Mouse (Mus musculus): ENCODE measurements around the gene Tank. TPM values are rescaled to one million over a fixed set of nuclear protein-coding genes. Genes with fewer than 3 reads are reported as not detected.
A peak's percentile ranks its signal among the peaks of the same experiment; 100 is the strongest.

Gene Tank
- polyA plus RNA-seq, 1 experiment: 16.0 TPM

- DNase-seq: peak; percentile 45
- H3K27me3 ChIP-seq (ENCODE audit: control insufficient read depth, insufficient read depth, low read length): peaks cover 7% of the 10 kb centered on the region
- H3K36me3 ChIP-seq (ENCODE audit: control insufficient read depth, insufficient read depth, low read length): peaks cover 11% of the 10 kb centered on the region
- 6% methylated on average over 85 of the region's 85 CpGs for WGBS
- H3K4me1 ChIP-seq (replicated peaks; ENCODE audit: control insufficient read depth, insufficient read depth, low read length): peaks cover 11% of the 10 kb centered on the region
- peak overlapping the region; percentile 37 for H3K4me3 ChIP-seq (ENCODE audit: control insufficient read depth, insufficient read depth, low read length)
- TF ChIP-seq POLR2A (IDR thresholded peaks at IDR 0.05; ENCODE audit: control insufficient read depth, extremely low read depth, insufficient read depth, low read length, poor library complexity) (no peak), CTCF (IDR thresholded peaks at IDR 0.05; ENCODE audit: borderline replicate concordance, control insufficient read depth, extremely low read depth, insufficient read depth, low read length, poor library complexity) (no peak)
- no peak overlapping the region for H3K27ac ChIP-seq (ENCODE audit: control insufficient read depth, insufficient read depth, low read length)
Observed at GRCm38 (mm10) chr2:61656421-61657411, 78.3 kb downstream of the Tank start.

- Histone ChIP-seq H3K36me3 (ENCODE audit: control insufficient read depth, insufficient read depth, low read length) (peaks cover 6% of the 10 kb centered on the region), H3K27ac (ENCODE audit: control insufficient read depth, insufficient read depth, low read length) (no peak overlapping the region), H3K4me3 (ENCODE audit: control insufficient read depth, insufficient read depth, low read length) (no peak overlapping the region), H3K4me1 (replicated peaks; ENCODE audit: control insufficient read depth, insufficient read depth, low read length) (peaks cover 11% of the 10 kb centered on the region), H3K27me3 (ENCODE audit: control insufficient read depth, insufficient read depth, low read length) (peaks cover 7% of the 10 kb centered on the region)
- WGBS: 91% methylated on average over 2 of the region's 2 CpGs
- TF ChIP-seq POLR2A (IDR thresholded peaks at IDR 0.05; ENCODE audit: control insufficient read depth, extremely low read depth, insufficient read depth, low read length, poor library complexity) (no peak), CTCF (IDR thresholded peaks at IDR 0.05; ENCODE audit: borderline replicate concordance, control insufficient read depth, extremely low read depth, insufficient read depth, low read length, poor library complexity) (no peak)
- DNase-seq: no peak
Observed at GRCm38 (mm10) chr2:61659254-61659653, 80.9 kb downstream of the Tank start.

DNA sequence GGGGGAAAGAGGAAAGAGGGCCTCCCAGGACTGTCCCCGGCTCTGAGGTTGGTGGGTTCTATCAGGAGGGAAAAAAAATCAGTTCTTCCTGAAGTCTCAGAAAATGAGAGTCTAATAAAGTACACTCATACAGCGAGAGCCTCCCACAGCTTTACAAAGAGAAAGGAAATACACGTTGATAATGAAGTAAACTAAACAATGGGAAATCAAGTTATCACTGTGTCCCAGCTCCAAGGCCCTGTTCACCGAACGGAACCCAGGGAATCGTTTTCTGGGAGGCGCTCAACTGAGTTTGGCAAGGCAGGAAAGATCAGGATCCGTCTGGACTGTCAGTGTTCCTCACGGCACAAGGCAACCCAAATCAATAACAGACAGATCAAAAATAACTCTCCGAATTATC lies 84.4 kb downstream of the Tank start:
- DNase-seq: no peak
- H3K27ac ChIP-seq (ENCODE audit: control insufficient read depth, insufficient read depth, low read length): no peak overlapping the region
- H3K4me1 ChIP-seq (replicated peaks; ENCODE audit: control insufficient read depth, insufficient read depth, low read length): no peaks in the 10 kb centered on the region
- TF ChIP-seq CTCF (IDR thresholded peaks at IDR 0.05; ENCODE audit: borderline replicate concordance, control insufficient read depth, extremely low read depth, insufficient read depth, low read length, poor library complexity): no peak
- no peak for TF ChIP-seq POLR2A (IDR thresholded peaks at IDR 0.05; ENCODE audit: control insufficient read depth, extremely low read depth, insufficient read depth, low read length, poor library complexity)
- H3K27me3 ChIP-seq (ENCODE audit: control insufficient read depth, insufficient read depth, low read length): no peaks in the 10 kb centered on the region
- H3K36me3 ChIP-seq (ENCODE audit: control insufficient read depth, insufficient read depth, low read length): no peaks in the 10 kb centered on the region
- H3K4me3 ChIP-seq (ENCODE audit: control insufficient read depth, insufficient read depth, low read length): no peak overlapping the region
- 89% methylated on average over 10 of the region's 10 CpGs for WGBS

DNA sequence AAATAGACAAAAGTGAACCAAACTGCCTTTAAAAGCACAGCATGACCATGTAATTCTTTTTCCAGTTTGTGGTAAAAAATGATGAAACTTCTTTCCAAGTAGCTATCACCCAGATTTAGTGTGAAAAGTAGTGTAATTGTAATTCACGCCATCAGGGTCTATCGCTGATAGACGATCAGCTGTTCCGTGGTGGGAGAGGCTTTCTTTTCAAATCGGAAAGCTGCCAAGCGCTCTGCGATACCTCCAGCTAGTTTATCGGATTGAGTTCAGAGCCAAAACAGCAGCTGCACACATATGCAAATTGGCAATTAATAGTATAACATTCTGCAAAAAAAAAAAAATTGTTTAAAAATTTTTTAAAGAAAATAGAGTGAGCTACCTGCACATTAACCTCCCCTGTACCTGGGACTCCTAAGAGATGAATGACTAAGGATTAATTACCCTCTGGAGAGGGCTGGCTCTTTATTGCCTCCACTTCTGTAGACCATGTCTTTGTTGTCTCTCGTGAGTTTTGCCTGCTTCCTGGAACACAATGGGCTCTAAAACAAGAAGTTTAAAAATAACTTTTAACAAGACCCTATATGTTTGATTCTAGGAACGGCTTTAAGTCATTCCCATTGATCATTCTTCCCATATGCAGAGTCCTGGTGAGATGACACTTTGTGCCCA lies 85.3 kb downstream of the Tank start:
- TF ChIP-seq POLR2A (IDR thresholded peaks at IDR 0.05; ENCODE audit: control insufficient read depth, extremely low read depth, insufficient read depth, low read length, poor library complexity) (no peak), CTCF (IDR thresholded peaks at IDR 0.05; ENCODE audit: borderline replicate concordance, control insufficient read depth, extremely low read depth, insufficient read depth, low read length, poor library complexity) (no peak)
- Histone ChIP-seq H3K27ac (ENCODE audit: control insufficient read depth, insufficient read depth, low read length) (no peak overlapping the region), H3K27me3 (ENCODE audit: control insufficient read depth, insufficient read depth, low read length) (no peaks in the 10 kb centered on the region), H3K36me3 (ENCODE audit: control insufficient read depth, insufficient read depth, low read length) (no peaks in the 10 kb centered on the region), H3K4me3 (ENCODE audit: control insufficient read depth, insufficient read depth, low read length) (no peak overlapping the region), H3K4me1 (replicated peaks; ENCODE audit: control insufficient read depth, insufficient read depth, low read length) (no peaks in the 10 kb centered on the region)
- DNase-seq: no peak
- WGBS: 82% methylated on average over 10 of the region's 10 CpGs

DNA sequence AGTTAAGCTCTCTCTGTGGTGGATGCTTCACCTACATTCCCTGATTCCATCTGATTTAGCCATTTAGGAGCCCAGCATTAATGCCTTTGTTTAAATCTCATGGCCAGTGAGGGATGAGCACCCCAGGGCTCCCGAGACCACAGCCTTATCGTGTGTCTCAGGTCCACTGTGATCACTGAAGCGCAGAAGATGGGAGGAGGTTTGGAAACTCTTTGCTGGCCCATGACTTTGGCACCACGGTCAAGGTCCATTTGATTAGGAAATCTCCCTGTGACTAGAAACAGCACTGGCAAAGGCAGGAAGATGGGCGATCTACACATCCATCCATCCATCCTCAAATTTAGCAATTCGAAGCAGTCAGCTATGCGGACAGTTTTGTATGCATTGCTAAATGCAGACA lies 89.0 kb downstream of the Tank start:
- WGBS: 92% methylated on average over 7 of the region's 7 CpGs

DNA sequence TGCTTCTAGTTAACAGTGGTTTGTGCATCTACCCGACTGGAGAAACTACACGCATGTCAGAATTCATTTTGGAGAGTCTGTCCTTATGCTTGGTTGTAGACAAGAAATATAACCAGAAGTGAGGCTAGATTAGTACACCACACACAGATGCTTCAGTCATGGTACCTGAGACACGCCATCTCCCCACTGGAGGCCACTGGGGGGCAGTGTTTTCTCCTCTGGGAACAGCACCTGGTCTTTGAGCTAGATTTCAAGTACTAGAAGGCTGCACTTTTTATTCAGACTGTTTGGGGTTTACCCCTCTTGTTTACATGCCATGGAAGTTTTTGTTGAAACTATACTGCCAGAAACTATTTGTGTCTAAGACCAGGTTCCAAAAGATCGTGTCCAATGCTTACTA lies 89.9 kb downstream of the Tank start:
- no peaks in the 10 kb centered on the region for H3K27me3 ChIP-seq (ENCODE audit: control insufficient read depth, insufficient read depth, low read length)
- peak; percentile 71 for DNase-seq
- H3K36me3 ChIP-seq (ENCODE audit: control insufficient read depth, insufficient read depth, low read length): no peaks in the 10 kb centered on the region
- no peak overlapping the region for H3K27ac ChIP-seq (ENCODE audit: control insufficient read depth, insufficient read depth, low read length)
- WGBS: 30% methylated on average over 4 of the region's 4 CpGs
- H3K4me1 ChIP-seq (replicated peaks; ENCODE audit: control insufficient read depth, insufficient read depth, low read length): no peaks in the 10 kb centered on the region
- H3K4me3 ChIP-seq (ENCODE audit: control insufficient read depth, insufficient read depth, low read length): no peak overlapping the region
- TF ChIP-seq CTCF (IDR thresholded peaks at IDR 0.05; ENCODE audit: borderline replicate concordance, control insufficient read depth, extremely low read depth, insufficient read depth, low read length, poor library complexity) (no peak), POLR2A (IDR thresholded peaks at IDR 0.05; ENCODE audit: control insufficient read depth, extremely low read depth, insufficient read depth, low read length, poor library complexity) (no peak)

More for the DNA sequence above, 89.0 kb downstream of the Tank start:
- Histone ChIP-seq H3K27ac (ENCODE audit: control insufficient read depth, insufficient read depth, low read length) (no peak overlapping the region), H3K4me3 (ENCODE audit: control insufficient read depth, insufficient read depth, low read length) (no peak overlapping the region), H3K4me1 (replicated peaks; ENCODE audit: control insufficient read depth, insufficient read depth, low read length) (no peaks in the 10 kb centered on the region), H3K27me3 (ENCODE audit: control insufficient read depth, insufficient read depth, low read length) (no peaks in the 10 kb centered on the region), H3K36me3 (ENCODE audit: control insufficient read depth, insufficient read depth, low read length) (no peaks in the 10 kb centered on the region)
- no peak for DNase-seq
- TF ChIP-seq CTCF (IDR thresholded peaks at IDR 0.05; ENCODE audit: borderline replicate concordance, control insufficient read depth, extremely low read depth, insufficient read depth, low read length, poor library complexity) (no peak), POLR2A (IDR thresholded peaks at IDR 0.05; ENCODE audit: control insufficient read depth, extremely low read depth, insufficient read depth, low read length, poor library complexity) (no peak)

All from thymus, adult 2 months (tissue).